In genomic region chr7:24315726-24316566, GRCm38 (mm10) we compare ENCODE assay signal across 8 mouse cellular contexts. TPM values are rescaled to one million over a fixed set of nuclear protein-coding genes. Genes with fewer than 3 reads are reported as not detected.
DNase-seq lines count a peak whose midpoint lies in the region; ATAC-seq and TF ChIP-seq lines count a peak whose summit lies in the region.

No protein-coding gene starts in this region.

- H3K27ac ChIP-seq in lung, embryonic 16.5 days (ENCODE audit: low read length) = no peak overlapping the region
- peak overlapping the region; percentile 87 for H3K27ac ChIP-seq in hindbrain, embryonic 16.5 days (ENCODE audit: low read depth, low read length)
- H3K27ac ChIP-seq in liver, embryonic 14.5 days = no peak overlapping the region

- H3K27me3 ChIP-seq in lung, embryonic 16.5 days (ENCODE audit: control insufficient read depth, insufficient read depth, low read depth, low read length) = no peaks in the 10 kb centered on the region
- no peaks in the 10 kb centered on the region; the same call in 1 of the 2 replicates for H3K27me3 ChIP-seq in hindbrain, embryonic 16.5 days (replicated peaks; ENCODE audit: control insufficient read depth, insufficient read depth, low read length)
- H3K27me3 ChIP-seq in liver, embryonic 14.5 days (ENCODE audit: control insufficient read depth, insufficient read depth, low read length) = no peaks in the 10 kb centered on the region

- H3K9me3 ChIP-seq in lung, embryonic 16.5 days (ENCODE audit: control insufficient read depth, low read length) = no peaks in the 10 kb centered on the region
- H3K9me3 ChIP-seq in hindbrain, embryonic 16.5 days (ENCODE audit: control insufficient read depth, low read length) = no peaks in the 10 kb centered on the region
- H3K9me3 ChIP-seq in liver, embryonic 14.5 days (ENCODE audit: control insufficient read depth, low read length) = no peaks in the 10 kb centered on the region

- no peak for ATAC-seq in lung, embryonic 16.5 days (ENCODE audit: low read depth)
- ATAC-seq in hindbrain, embryonic 16.5 days = no peak
- peak; percentile 64 for ATAC-seq in liver, embryonic 14.5 days (ENCODE audit: insufficient read depth)
- no peak; the same call in 1 of the 2 replicates for ATAC-seq in monocyte, adult 5-6 weeks (replicated peaks; ENCODE audit: insufficient number of reproducible peaks, low FRiP score, low TSS enrichment, poor library complexity, severe bottlenecking)

- H3K36me3 ChIP-seq in lung, embryonic 16.5 days (ENCODE audit: control insufficient read depth, insufficient read depth, low read length) = peaks cover 3% of the 10 kb centered on the region
- peaks cover 14% of the 10 kb centered on the region for H3K36me3 ChIP-seq in hindbrain, embryonic 16.5 days (ENCODE audit: control insufficient read depth, insufficient read depth, low read length)
- H3K36me3 ChIP-seq in liver, embryonic 14.5 days (replicated peaks; ENCODE audit: control insufficient read depth, insufficient read depth, low read depth) = no peaks in the 10 kb centered on the region

- peak overlapping the region; percentile 85 for H3K4me2 ChIP-seq in lung, embryonic 16.5 days (ENCODE audit: low read depth, low read length)
- H3K4me2 ChIP-seq in hindbrain, embryonic 16.5 days (ENCODE audit: low read length) = peak overlapping the region; percentile 65
- peak overlapping the region; percentile 74 for H3K4me2 ChIP-seq in liver, embryonic 14.5 days (ENCODE audit: low read depth)

- no peak for TF ChIP-seq CTCF in liver, embryonic 14.5 days (IDR thresholded peaks at IDR 0.05; ENCODE audit: low read depth)

- no peak for TF ChIP-seq EP300 in liver, embryonic 14.5 days (IDR thresholded peaks at IDR 0.05; ENCODE audit: low read depth)

- H3K4me3 ChIP-seq in lung, embryonic 16.5 days (ENCODE audit: low read length) = peak overlapping the region; percentile 75
- H3K4me3 ChIP-seq in hindbrain, embryonic 16.5 days (ENCODE audit: low read length) = peak overlapping the region; percentile 72
- peak overlapping the region; percentile 54 to 61 for H3K4me3 ChIP-seq in liver, embryonic 14.5 days (ENCODE audit: insufficient read depth in 1 of 2, low read depth in 2 of 2, low read length in 2 of 2)

- H3K4me1 ChIP-seq in lung, embryonic 16.5 days (replicated peaks; ENCODE audit: control insufficient read depth, insufficient read depth, low read length) = peaks cover 5% of the 10 kb centered on the region; the same call in 1 of the 2 replicates
- H3K4me1 ChIP-seq in hindbrain, embryonic 16.5 days (ENCODE audit: control insufficient read depth, insufficient read depth, low read depth, low read length) = peaks cover 4% of the 10 kb centered on the region; the same call in 1 of the 2 replicates
- H3K4me1 ChIP-seq in liver, embryonic 14.5 days (replicated peaks; ENCODE audit: control insufficient read depth in 2 of 2, insufficient read depth in 2 of 2, low read length in 1 of 2) = peaks cover 0 to 9% of the 10 kb centered on the region in 2 experiments; a peak in 2 of 4 replicates

- DNase-seq in lung, postnatal 25 days (ENCODE audit: low spot score) = no peak
- peak; percentile 8 to 34 for DNase-seq in cerebellum, postnatal 25 days
- DNase-seq in liver, embryonic 14.5 days (ENCODE audit: low read depth in 3 of 3, low spot score in 3 of 3) = no peak
- DNase-seq in ovary, adult 18-20 months (ENCODE audit: low spot score) = no peak
- DNase-seq in T-cell, adult 2 months (ENCODE audit: low spot score) = no peak

- peak overlapping the region; percentile 90 for H3K9ac ChIP-seq in lung, embryonic 16.5 days (ENCODE audit: low read length)
- H3K9ac ChIP-seq in hindbrain, embryonic 16.5 days (ENCODE audit: low read depth, low read length) = peak overlapping the region; percentile 84
- peak overlapping the region; percentile 63 for H3K9ac ChIP-seq in liver, embryonic 14.5 days (replicated peaks)

- WGBS in lung, embryonic 16.5 days = 21% methylated on average over 29 of the region's 29 CpGs
- WGBS in hindbrain, embryonic 16.5 days = 27% methylated on average over 29 of the region's 29 CpGs
- WGBS in liver, embryonic 14.5 days (ENCODE audit: insufficient replicate concordance) = 25% methylated on average over 29 of the region's 29 CpGs

RNA-seq across cellular contexts. Expression of gene Zfp94, which starts 0.5 kb away (rescaled TPM):
- 10.2 and 11.3 TPM in 2 replicates for polyA plus RNA-seq in lung, embryonic 16.5 days (2015; fragmentation: Nextera tagmentation; extraction: Ambion mirVana)
- 19.2 and 19.8 TPM in 2 replicates for polyA plus RNA-seq in hindbrain, embryonic 16.5 days (2015; fragmentation: Nextera tagmentation; extraction: Ambion mirVana)
- 1.5 and 1.8 TPM in 2 replicates for polyA plus RNA-seq in liver, embryonic 14.5 days (2012; rRNA removed)
- polyA plus RNA-seq in liver, embryonic 14.5 days (2014; fragmentation: Nextera tagmentation; extraction: Ambion mirVana) = 1.4 TPM in 2 replicates
- total RNA-seq in monocyte, adult 5-6 weeks (2017) = 2.4 to 4.6 TPM (median 4.5 TPM) in 3 replicates

RNA-seq across cellular contexts. Expression of gene Zfp61, which starts 14.9 kb away (rescaled TPM):
- 32.7 and 34.1 TPM in 2 replicates for polyA plus RNA-seq in lung, embryonic 16.5 days (2015; fragmentation: Nextera tagmentation; extraction: Ambion mirVana)
- polyA plus RNA-seq in hindbrain, embryonic 16.5 days (2015; fragmentation: Nextera tagmentation; extraction: Ambion mirVana) = 41.4 and 42.1 TPM in 2 replicates
- polyA plus RNA-seq in liver, embryonic 14.5 days (2012; rRNA removed) = 2.3 and 2.6 TPM in 2 replicates
- 1.6 and 2.1 TPM in 2 replicates for polyA plus RNA-seq in liver, embryonic 14.5 days (2014; fragmentation: Nextera tagmentation; extraction: Ambion mirVana)
- total RNA-seq in monocyte, adult 5-6 weeks (2017) = 4.6 to 11.1 TPM (median 5.2 TPM) in 3 replicates

RNA-seq across cellular contexts. Expression of gene Tescl, which starts 17.8 kb away (rescaled TPM):
- polyA plus RNA-seq in lung, embryonic 16.5 days (2015; fragmentation: Nextera tagmentation; extraction: Ambion mirVana) = not detected in 2 replicates
- 0.25 and 0.44 TPM in 2 replicates for polyA plus RNA-seq in hindbrain, embryonic 16.5 days (2015; fragmentation: Nextera tagmentation; extraction: Ambion mirVana)
- polyA plus RNA-seq in liver, embryonic 14.5 days (2012; rRNA removed) = 0.11 TPM in 1 of 2 replicates, not detected in the other
- not detected in 2 replicates for polyA plus RNA-seq in liver, embryonic 14.5 days (2014; fragmentation: Nextera tagmentation; extraction: Ambion mirVana)
- total RNA-seq in monocyte, adult 5-6 weeks (2017) = 2.3 TPM in 1 of 3 replicates, not detected in the others

RNA-seq across cellular contexts. Expression of gene Lypd5, which starts 33.0 kb away (rescaled TPM):
- polyA plus RNA-seq in lung, embryonic 16.5 days (2015; fragmentation: Nextera tagmentation; extraction: Ambion mirVana) = 0.06 and 0.33 TPM in 2 replicates
- polyA plus RNA-seq in hindbrain, embryonic 16.5 days (2015; fragmentation: Nextera tagmentation; extraction: Ambion mirVana) = not detected in 2 replicates
- polyA plus RNA-seq in liver, embryonic 14.5 days (2012; rRNA removed) = not detected in 2 replicates
- not detected in 2 replicates for polyA plus RNA-seq in liver, embryonic 14.5 days (2014; fragmentation: Nextera tagmentation; extraction: Ambion mirVana)
- not detected in 3 replicates for total RNA-seq in monocyte, adult 5-6 weeks (2017)

RNA-seq across cellular contexts. Expression of gene Zfp93, which starts 45.7 kb away (rescaled TPM):
- polyA plus RNA-seq in lung, embryonic 16.5 days (2015; fragmentation: Nextera tagmentation; extraction: Ambion mirVana) = 9.3 and 10.8 TPM in 2 replicates
- 6.4 and 8.2 TPM in 2 replicates for polyA plus RNA-seq in hindbrain, embryonic 16.5 days (2015; fragmentation: Nextera tagmentation; extraction: Ambion mirVana)
- polyA plus RNA-seq in liver, embryonic 14.5 days (2012; rRNA removed) = 0.58 and 7.6 TPM in 2 replicates
- polyA plus RNA-seq in liver, embryonic 14.5 days (2014; fragmentation: Nextera tagmentation; extraction: Ambion mirVana) = 0.75 and 1.3 TPM in 2 replicates
- 1.4 TPM in 1 of 3 replicates, not detected in the others for total RNA-seq in monocyte, adult 5-6 weeks (2017)

Comparison
In these comparisons a context has a peak if more than half of its experiments do, and no peak if none do; other contexts are left out.
1. DNase-seq: peak in cerebellum, postnatal 25 days (2 of 2); none in lung, postnatal 25 days (single experiment), liver, embryonic 14.5 days (0 of 3), ovary, adult 18-20 months (single experiment) and T-cell, adult 2 months (single experiment).
2. Peak in every context shown above with its lines, with median percentiles within 50 percentile points of each other: H3K4me2 ChIP-seq, H3K4me3 ChIP-seq and H3K9ac ChIP-seq.